Mouse (Mus musculus) thymus, postnatal 0 days (tissue): ENCODE data around the gene Cab39l. TPM values are rescaled to one million over a fixed set of nuclear protein-coding genes. Genes with fewer than 3 reads are reported as not detected.

Source experiments
- DNase-seq: peaks from one replicate; pipeline ENCODE4 v3.0.0-alpha.2; 2015; ENCODE audit warnings: low spot score
- polyA plus RNA-seq: library from polyadenylated mRNA; unstranded; fragments of >200 nt; fragmentation: Nextera tagmentation; extraction: Ambion mirVana; gene quantifications from 2 replicates; pipeline ENCODE4 v1.2.1, GENCODE M21; 2015

Cab39l gene
- polyA plus RNA-seq, 1 experiment from 2014 or later = 29.3 TPM

- no peak for DNase-seq
Measured at GRCm38 (mm10) chr14:59627823-59628222, 187.1 kb downstream of the Cab39l start.

- no peak for DNase-seq
Measured at GRCm38 (mm10) chr14:59629308-59629707, 188.5 kb downstream of the Cab39l start.

- DNase-seq = no peak
Measured at GRCm38 (mm10) chr14:59630096-59630495, 189.3 kb downstream of the Cab39l start.

- DNase-seq = no peak
Measured at GRCm38 (mm10) chr14:59632067-59632466, 191.3 kb downstream of the Cab39l start.

GRCm38 (mm10) chr14:59633295-59633898 is 192.6 kb downstream of the Cab39l start:
- no peak for DNase-seq

GRCm38 (mm10) chr14:59633988-59634387 is 193.2 kb downstream of the Cab39l start:
- DNase-seq = no peak

Other genes starting within 250 kb of the Cab39l start
- 18.6 and 25.6 TPM in 2 replicates for gene Rcbtb1, start 239.8 kb upstream of the Cab39l start, polyA plus RNA-seq
- not detected in 2 replicates for gene Gm6904, start 180.8 kb upstream of the Cab39l start, polyA plus RNA-seq
- gene Phf11a, start 143.4 kb upstream of the Cab39l start, polyA plus RNA-seq = 0.62 and 1.0 TPM in 2 replicates
- 6.6 and 7.0 TPM in 2 replicates for gene Phf11b, start 99.6 kb upstream of the Cab39l start, polyA plus RNA-seq
- gene Phf11d, start 75.5 kb upstream of the Cab39l start, polyA plus RNA-seq = 12.8 and 15.9 TPM in 2 replicates
- 4.2 and 5.8 TPM in 2 replicates for gene Phf11c, start 45.6 kb upstream of the Cab39l start, polyA plus RNA-seq
- gene Setdb2, start 88 bp upstream of the Cab39l start, polyA plus RNA-seq = 14.2 and 14.6 TPM in 2 replicates
- gene Cdadc1, start 157.0 kb downstream of the Cab39l start, polyA plus RNA-seq = 39.7 and 40.3 TPM in 2 replicates
- gene Shisa2, start 184.3 kb downstream of the Cab39l start, polyA plus RNA-seq = 23.7 and 24.9 TPM in 2 replicates